Mouse (Mus musculus): Measurements from ENCODE around the gene Ralgapa2.

DNA sequence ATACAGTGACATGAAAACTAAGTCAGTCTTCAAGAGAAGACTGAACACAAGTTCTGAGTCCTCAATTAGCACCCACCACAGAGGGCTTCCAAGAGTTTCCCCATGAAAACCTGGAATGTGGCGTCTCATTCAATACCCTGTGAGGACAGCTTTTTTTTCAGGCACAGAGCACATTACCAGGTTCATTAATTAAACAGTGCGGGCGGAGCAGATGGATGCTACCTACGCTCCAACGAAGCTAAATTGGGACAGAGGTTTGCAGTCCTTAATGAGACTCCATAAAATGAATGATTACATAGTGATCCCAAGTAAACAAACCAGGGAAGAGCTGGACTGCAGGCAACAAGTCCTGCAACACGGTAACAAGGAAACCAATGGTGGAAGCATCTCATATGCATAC, 224.6 kb downstream of the Ralgapa2 start:
- TF ChIP-seq HCFC1 (IDR thresholded peaks at IDR 0.05; ENCODE audit: low read depth, low read length) (no peak), MAZ (IDR thresholded peaks at IDR 0.05; ENCODE audit: low read depth, low read length) (no peak), CTCF (conservative IDR thresholded peaks at IDR 0.05 in 1 of 2, IDR thresholded peaks at IDR 0.05 in 1 of 2; ENCODE audit: low read depth in 2 of 2, low read length in 2 of 2) (no peak), POLR2A (IDR thresholded peaks at IDR 0.05; ENCODE audit: low read depth, low read length) (no peak), USF1 (IDR thresholded peaks at IDR 0.05; ENCODE audit: low read depth, low read length) (no peak), ELF1 (IDR thresholded peaks at IDR 0.05; ENCODE audit: low read depth, low read length) (no peak)
